Mouse (Mus musculus) cerebellum, postnatal 25 days (tissue): ENCODE measurements around the gene Arhgef9.

Experiments
- DNase-seq, 2 experiments: peaks; one replicate each; pipeline ENCODE4 v3.0.0; 2021; ENCODE audit warnings: mixed read lengths in 2 of 2

Gene Arhgef9

DNA sequence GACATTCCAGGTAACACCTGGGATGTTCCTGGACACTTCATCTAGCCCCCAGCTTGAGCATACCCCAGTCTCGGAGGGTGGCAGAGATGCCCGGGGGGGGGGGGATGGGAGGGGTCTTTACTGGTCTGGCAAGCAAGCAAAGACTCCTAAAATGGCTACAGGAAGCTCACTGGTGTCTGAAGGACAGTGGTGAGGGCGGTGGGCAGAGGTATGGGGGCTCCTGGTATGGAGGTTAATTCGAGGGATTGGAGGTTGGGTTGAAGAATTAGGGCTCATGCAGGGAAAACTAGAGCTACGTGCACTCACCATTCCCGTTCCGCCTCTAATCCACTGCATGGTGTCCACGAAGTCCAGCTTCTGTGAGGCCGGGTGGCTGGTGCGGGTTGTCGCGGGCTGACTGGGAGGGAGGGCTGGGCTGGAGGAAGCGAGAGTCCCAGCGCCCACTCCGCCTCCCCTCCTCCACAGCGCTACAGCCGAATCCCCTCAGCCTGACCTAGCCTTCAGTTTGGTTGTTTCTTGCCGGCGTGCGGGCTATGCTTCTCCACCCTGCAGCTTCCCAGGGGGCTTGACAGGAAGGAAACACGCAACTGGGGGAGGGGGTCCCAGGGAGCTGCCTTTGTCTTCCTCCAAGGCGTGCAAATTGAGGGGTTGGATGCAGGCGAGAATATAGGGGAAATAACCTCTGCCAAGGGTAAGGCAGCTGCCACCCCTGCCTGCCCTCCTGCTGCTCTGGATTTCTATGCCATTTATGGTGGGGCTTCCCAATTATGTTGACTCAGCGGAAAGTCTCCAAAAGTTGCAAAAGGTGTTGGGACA lies at the start of gene Arhgef9:
Gene Arhgef9, minus strand, starts transcription at position 753 of the 816 bp plus-strand sequence.
- peak; percentile 42 to 62 for DNase-seq

DNA sequence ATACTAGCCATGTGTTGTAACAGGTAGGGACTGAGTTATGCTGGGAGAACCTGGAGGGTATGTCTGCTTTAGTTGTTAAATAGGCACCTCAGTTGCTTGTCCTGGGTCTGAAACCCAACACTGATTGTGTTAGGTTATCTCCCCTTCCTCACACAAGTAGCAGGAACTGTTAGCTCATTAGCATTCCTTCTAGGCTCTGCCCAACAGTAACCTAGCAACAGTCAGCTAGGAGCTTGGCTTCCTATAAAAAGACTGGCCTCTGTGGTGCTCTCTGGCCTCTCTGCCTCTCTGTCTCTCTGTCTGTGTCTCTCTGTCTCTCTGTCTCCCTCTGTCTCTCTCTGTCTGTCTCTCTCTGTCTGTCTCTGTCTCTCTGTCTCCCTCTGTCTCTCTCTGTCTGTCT lies 42.2 kb upstream of the Arhgef9 start:
- DNase-seq = no peak

DNA sequence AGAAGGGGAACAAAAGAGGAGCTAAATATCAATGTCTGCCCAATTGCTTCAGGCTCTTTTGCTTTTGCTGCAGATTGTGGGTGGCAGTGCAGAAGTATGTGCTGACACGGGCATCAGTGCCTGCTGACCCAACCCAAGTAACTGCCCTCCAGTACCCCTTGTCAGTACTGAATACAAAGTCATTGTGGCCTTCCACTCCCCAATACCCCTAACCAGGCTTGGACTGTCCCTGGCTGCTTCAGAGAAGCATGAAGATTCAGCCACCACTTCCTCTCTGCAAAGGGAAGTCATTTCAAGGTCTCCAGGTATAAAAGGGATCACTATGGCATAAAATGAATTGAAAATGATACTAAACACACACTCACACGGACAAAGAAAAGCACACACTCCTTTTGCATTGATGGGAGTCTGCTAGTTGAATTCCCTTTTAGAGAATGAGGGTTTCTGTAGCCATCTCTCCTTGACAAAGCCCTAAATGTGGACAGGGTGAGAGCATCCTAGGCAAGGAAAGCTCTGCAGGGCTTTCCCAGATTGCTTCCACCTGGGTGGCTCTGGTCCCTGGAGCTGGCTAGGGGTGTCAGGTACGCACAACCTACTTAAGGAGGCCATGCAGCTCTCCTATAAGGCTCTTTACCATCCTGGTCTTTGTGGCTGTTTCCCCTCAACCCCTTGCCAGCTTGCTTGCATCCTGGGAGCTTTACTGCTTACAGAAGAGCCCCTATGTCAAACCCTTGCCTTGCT lies 1.1 kb downstream of the Arhgef9 start:
- peak; percentile 43 to 46 for DNase-seq

DNA sequence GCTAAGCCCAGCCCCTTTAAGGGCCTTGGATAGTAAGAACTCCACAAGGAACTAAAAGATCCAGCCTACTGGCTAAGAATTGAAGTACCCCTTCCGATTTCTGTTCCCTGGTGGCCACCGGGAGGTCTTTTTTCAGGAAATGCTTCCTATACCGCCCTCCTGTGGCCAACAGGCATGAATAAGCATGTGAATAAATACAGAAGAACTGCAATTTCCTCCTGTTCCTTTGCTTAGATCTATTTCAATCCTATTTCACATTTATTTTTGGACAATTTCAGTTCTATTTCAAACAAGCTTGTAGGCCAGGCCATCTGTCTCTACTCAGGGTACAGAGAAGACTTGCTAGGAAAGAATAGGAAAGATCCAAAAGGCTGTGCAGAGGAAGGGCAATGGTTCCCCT lies 20.7 kb downstream of the Arhgef9 start:
- peak; percentile 45 to 76 for DNase-seq

DNA sequence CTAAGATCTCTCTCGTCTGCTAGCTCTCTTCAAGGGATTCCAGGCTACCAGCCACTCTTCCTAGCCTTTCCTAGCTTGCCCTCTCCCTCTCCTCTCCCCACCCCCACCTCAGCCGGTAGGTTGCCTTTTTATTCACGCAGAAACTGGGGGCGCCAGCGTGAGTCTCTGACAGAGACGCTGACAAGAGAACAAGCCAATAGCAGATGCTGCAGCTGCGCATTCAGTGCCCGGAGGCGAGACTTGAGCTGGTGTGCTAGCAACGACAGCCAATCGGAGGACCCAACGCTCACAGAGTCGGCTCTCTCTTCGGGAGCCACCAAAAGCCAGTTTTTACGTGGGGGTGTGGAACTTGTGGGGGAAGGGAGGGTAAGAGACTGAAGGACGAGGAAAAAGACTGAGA lies 30.3 kb downstream of the Arhgef9 start:
- DNase-seq = peak; percentile 81 to 88

DNA sequence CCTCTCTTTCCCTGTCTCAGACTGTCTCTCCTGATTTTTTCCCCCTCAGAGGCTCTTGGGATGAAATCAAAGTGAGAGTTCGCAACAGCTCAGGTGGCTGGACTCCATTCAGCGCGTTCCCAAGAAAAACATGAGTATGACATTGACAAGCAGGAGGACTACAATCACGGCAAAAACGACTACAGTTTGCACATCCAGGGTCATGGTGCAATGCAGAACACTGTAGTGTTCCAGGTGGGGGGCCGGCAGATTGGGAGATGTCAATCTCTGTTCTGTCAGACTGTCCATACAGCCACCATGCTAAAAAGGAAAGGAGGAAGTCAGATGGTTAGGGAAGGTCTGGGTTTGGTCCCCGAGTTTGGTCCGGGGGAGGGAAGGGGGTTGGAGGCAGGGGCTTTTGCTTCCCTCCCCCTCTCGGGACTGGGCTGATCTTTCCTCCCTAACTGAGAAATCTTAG lies 31.0 kb downstream of the Arhgef9 start:
- peak; percentile 42 to 46 for DNase-seq

DNA sequence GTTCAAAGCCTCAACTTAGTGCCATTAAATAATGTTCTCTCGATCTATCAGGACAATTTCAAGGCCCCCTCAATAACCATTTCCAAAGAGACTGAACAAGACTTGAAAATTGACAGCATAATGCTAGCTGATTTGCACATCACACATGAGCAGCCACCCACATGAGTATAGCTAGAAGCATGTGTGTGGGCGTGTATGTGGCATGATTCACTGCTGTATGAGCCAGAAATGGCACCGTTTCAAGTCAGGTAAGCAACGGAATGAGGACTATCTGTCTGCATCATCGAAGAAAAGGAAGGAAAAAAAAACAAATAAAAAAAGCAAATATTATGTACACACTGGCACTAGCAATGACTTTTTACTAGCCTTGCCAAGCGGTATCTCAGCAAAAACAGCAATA lies 32.5 kb downstream of the Arhgef9 start:
- peak; percentile 38 to 59 for DNase-seq

DNA sequence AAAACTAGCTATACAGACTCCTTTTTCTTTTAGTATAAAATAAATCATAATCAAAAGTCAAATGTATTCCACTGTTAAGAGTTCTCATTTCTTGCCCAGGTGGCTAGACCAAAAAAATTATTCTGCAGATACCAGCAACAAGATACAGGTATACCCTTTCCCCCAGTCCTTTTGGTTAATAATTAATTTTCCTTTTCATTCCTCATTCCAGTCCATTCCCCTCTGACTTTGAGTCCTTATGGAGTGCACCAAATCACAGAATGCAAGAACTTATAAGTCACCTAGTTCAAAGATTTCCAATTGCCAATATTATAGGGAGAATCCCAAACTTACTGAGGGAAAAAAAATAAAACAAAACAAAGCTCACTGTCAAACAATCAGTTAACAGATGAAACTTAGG lies 33.2 kb downstream of the Arhgef9 start:
- no peak for DNase-seq

DNA sequence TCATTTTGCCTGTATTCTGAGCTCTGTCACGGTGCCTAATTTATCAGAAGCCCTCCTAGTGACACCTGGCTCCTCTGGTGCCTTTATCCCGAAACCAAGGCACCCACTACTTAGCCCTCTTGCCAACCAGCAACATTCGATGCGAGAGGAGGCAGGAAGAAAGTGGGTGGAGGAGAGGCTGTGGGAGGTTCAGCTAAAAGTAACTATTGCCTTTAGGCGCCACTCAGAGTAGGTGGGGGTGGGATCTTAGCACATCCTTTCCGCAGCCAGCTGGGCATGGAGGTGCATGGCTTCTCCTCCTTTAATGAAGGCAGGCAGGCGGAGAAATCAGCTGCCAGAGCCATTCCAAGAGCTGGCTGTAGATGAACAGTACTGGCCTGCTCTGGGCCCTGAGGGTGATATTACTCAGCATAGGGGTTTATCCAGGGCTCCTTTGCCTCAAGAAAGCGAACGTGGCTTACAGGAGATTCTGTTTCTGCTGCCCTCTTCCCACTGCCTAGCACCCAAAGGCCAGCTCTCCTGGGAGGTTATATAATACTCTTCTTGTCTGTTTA lies 39.7 kb downstream of the Arhgef9 start:
- peak; percentile 22 to 26 for DNase-seq

DNA sequence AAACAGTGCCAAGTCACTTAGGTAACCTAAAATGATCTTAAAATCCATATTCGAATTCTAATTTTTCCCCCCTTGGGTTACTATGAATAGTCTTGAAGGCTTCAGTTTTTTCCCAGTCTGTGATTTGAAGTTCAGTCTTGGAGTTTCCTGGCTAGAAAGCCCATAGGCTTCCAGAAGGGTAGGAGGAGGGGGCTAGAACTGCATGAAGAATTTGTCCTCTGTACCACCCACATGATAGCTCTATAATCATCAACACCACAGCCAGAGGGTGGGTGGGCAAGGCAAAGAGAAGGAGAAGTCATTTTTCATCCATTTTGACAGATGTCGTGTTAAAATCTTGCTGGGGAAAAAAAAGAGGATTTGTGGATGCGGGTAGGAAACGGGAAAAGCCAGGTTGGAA lies 58.0 kb downstream of the Arhgef9 start:
- no peak for DNase-seq

DNA sequence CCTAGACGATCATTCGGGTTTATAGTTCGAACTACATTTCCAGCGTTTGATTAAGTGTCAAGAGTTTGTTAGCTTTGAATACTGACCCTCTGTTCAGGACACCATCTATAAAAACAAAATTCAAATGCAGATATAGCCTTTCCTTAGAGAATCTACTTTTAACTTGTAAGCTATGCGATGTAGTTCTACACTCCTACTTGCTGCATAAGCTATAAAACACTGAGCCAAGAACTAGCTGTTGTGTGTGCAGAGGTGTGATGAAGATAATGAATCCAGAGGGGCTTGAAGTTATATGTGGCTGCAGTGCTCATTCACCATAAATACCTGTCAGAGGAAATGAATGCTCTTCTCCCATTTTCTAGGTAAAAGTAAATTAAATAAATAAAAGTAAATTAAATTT lies 63.2 kb downstream of the Arhgef9 start:
- DNase-seq = no peak

DNA sequence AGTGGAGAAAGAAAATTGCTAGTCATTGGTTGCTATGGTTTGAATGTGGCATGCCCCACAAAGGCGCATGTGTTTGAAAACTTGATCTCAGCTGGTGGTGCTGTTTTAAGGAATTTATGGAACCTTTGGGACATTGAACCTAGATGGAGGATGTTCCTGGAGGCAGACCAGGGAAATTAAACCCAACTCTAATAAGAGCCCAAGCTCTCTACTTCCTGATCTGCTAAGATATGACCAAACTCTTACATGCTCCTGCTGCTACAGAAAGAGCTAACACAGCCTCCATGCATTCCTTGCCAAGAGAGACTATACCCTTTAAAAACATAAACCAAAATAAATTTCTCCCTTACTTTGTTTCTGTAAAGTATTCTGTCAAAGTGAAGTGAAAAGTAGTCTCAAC lies 63.7 kb downstream of the Arhgef9 start:
- DNase-seq = no peak

DNA sequence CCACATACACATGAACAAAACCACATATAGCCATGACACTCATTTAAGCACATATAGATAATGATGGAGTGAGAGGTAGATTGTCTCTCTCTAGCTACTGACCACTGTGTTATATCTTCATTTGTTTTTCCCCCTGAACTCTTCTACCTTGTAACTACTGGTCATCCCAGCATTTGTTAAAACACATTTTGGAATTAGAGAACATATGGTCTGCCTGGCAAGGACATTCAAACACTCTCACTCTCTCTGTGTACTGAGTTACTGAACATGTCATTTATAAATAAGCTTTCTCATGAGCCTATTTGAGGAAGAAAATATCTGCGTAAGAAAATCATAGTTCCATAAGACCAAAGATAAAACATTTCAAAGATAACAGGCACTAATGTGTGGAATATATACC lies 64.9 kb downstream of the Arhgef9 start:
- DNase-seq = no peak

DNA sequence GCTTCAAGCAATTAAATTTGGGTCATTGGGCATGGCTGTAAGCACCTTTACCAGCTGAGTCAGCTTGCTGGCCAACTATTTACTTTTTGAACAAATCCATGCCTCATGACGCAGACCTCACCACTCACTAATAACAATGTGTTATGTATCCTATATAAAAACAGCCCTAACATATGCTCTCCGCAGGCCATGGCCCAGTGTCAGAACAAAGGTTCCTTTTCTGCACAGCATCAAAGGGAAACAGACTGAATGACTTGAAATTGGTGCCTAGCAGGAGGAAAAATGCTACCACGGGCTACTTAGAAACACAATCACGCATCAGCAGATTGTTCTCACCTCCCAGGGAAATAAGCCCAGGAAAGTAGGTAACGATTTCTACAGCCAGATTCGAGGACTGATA lies 73.2 kb downstream of the Arhgef9 start:
- peak; percentile 43 to 53 for DNase-seq

DNA sequence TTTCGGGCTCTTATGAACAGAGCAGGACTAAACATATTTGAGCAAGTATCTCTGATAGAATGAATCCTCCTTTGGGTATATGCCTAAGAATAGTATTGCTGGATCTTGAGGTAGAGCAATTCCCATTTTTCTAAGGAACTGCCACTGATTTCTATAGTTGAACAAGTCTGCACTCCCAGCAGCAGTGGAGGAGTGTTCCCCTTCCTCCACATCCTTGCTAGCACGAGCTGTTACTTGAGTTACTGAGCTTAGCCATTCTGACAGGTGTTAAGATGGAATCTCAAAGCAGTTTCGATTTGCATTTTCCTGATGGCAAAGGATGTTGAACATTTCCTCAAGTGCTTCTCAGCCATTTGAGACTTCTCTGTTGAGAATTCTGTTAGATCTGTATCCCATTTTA lies 92.3 kb downstream of the Arhgef9 start:
- DNase-seq = no peak

DNA sequence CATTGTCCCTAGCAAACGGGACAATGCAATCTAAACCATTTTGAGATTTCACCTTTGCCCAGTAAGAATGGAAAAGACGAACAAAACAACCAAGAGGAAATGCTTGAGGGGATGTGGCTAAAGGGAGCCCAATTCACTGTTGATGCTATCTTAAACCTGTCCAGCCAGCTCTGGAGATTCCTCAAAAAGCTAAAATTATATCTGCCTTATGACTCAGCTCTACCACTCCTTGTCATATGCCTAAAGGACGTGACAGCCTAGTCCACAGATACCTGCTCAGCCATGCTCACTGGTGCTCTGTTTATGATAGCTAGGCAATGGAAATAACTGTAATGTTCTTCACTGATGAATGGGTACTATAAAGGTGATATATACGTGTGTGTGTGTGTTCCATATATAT lies 109.0 kb downstream of the Arhgef9 start:
- no peak for DNase-seq

DNA sequence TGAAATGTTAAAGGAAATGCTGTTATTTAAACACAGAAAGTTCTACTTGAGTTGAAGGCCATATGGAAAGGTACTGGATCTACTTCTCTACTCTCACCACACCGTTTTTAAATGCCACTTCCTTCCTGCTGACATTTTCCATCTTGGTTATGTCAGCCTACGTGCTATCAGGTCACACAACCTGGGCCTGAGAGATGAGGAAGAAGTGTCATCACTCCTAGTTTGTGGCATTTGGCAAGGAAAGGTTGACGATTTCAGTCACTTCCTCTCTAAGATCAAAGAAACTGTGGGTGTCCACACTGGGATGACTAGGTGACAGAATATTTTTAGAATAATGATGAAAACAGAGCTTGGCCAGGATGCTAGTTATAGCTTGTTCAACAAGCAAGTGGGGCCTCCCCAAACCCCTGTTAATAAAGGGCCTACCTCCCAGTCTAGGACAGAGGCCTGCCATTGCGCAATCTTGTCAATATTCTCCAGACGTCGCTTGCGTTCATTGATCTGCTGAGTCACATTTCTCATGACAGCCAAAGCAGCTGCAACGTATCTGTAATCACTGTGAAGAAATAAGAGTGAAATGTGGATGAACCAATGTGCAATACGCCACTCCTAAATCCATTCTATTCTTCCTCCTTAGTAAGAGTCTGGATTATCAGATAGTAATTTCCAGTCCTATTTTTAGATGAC lies 119.5 kb downstream of the Arhgef9 start:
- DNase-seq = no peak

DNA sequence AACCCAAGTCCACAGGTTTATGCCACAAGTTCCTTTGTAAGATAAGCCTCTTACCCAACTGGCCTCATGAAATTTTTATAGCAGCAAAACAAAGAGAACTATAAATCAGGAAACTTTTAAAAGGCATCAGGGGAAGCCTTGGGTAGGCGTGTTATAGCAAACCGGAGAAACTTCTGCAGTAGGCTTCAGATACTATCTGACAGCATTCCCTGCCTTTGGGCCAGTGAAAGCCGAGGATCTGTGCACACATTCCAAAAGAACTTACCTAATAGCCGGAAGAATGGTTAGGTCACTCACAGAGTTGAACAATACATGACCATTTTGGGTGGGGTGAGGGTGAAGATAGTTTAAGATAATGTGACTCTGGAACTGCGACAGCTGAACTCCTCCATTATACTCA lies 168.7 kb downstream of the Arhgef9 start:
- no peak for DNase-seq

DNA sequence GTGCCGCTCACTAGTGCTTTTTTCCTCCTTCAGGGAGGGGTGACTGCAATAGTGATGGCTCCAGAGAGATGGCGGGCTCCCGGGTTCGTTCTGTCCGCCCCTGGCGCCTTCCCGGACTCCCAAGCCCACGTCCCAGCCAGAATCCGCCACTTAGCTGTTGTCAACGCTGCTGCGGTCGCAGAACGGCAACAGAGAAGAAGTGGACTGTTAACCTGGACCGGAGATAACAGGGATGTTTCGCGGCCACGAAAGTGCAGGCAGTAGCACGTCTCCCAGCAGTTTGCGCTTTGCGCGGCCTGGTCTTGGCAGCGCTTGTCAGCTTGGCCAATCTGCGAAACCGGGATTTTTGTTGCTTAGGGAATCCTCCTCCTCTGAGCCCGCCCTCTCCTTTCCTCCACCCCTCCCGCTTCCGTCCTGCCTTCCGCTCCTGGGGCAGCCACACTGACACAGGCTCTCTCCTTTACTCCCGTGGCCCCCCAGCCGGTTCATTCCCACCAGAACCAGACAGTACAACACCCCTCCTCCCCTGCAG lies 170.2 kb downstream of the Arhgef9 start, which contains the start of gene Spin4:
Gene Spin4, minus strand, starts transcription at position 322 of the 532 bp plus-strand sequence.
- DNase-seq = peak; percentile 83 to 84

DNA sequence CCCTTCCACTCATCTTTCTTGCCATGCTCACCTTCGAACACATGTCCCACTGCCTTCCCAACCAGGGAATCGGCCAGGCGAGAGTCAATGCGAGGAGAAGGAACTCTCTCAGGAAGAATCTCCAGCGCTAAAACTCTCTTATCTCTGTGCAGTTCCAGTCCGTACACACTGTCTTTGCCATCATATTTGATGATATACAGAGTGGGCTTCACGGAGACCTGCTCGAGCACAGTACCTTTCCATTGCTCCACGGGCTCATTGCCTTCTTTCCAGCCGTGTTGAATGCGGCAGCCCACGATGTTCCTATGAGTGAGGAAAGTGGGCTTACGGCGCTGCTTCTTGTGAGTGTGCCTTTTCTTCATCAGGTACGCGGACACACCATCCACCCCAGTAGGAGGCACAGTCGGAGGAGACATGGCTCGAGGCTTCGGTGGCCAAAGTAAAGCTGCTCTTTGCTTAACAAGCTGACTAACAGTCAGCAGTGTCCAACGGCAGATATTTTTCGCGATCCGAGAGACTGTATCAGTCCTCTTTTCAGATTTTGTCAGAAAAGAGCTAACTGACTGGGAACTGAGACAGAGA lies 170.8 kb downstream of the Arhgef9 start:
- DNase-seq = peak in 1 of 2 experiments; percentile 41

DNA sequence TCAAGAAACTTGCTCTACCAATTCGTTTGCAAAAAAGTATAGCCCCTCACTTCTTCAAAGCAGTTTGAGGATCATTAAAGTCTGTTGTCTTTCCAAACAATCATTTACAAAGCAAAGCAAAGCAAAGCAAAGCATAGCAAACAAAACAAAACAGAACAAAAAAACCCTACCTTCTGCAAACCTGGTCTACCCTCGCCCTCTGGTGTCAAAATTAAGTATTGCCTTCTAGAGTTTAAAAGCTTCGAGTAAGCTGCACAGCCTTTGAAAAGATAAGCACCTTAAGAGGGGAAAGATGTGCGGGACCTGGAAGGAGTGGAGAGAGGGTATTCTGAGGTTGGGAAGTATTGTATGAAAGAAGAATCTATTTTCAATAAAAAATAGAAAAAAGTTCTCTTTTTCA lies 184.6 kb downstream of the Arhgef9 start:
- peak in 1 of 2 experiments; percentile 7 for DNase-seq
